Mouse (Mus musculus): ENCODE results near the gene Coro2a. TPM values are rescaled to one million over a fixed set of nuclear protein-coding genes. Genes with fewer than 3 reads are reported as not detected.
"Not testable (repeated sequence)": the region's sequence is repeated elsewhere in the genome, so short reads cannot be mapped to it uniquely, and the experiment has no call there.

Coro2a gene
- polyA plus RNA-seq, 1 experiment from 2014 or later = 14.4 TPM

GRCm38 (mm10) chr4:46590810-46591209 lies 11.2 kb downstream of the Coro2a start:
- no peak for ATAC-seq (ENCODE audit: low read depth)
- no peaks in the 10 kb centered on the region for H3K27me3 ChIP-seq
- H3K9ac ChIP-seq = no peak overlapping the region
- WGBS = 82% methylated on average over 4 of the region's 4 CpGs
- H3K4me2 ChIP-seq = no peak overlapping the region
- no peak overlapping the region for H3K4me3 ChIP-seq
- no peaks in the 10 kb centered on the region for H3K36me3 ChIP-seq
- no peak overlapping the region for H3K27ac ChIP-seq (replicated peaks)
- no peaks in the 10 kb centered on the region for H3K4me1 ChIP-seq (replicated peaks)
- H3K9me3 ChIP-seq = no peaks in the 10 kb centered on the region

- Histone ChIP-seq H3K4me2 (no peak overlapping the region), H3K4me3 (no peak overlapping the region), H3K36me3 (no peaks in the 10 kb centered on the region), H3K27me3 (no peaks in the 10 kb centered on the region), H3K9ac (no peak overlapping the region), H3K9me3 (no peaks in the 10 kb centered on the region), H3K27ac (replicated peaks) (no peak overlapping the region), H3K4me1 (replicated peaks) (no peaks in the 10 kb centered on the region)
- 56% methylated on average over 5 of the region's 5 CpGs for WGBS
- no peak for ATAC-seq (ENCODE audit: low read depth)
Observed at GRCm38 (mm10) chr4:46589946-46590684, 11.9 kb downstream of the Coro2a start.

GRCm38 (mm10) chr4:46589151-46589550 lies 12.9 kb downstream of the Coro2a start:
- 93% methylated on average over 8 of the region's 8 CpGs for WGBS
- H3K4me1 ChIP-seq (replicated peaks) = no peaks in the 10 kb centered on the region
- H3K27ac ChIP-seq (replicated peaks) = no peak overlapping the region
- H3K36me3 ChIP-seq = no peaks in the 10 kb centered on the region
- no peak overlapping the region for H3K4me2 ChIP-seq
- H3K9me3 ChIP-seq = no peaks in the 10 kb centered on the region
- no peaks in the 10 kb centered on the region for H3K27me3 ChIP-seq
- H3K9ac ChIP-seq = no peak overlapping the region
- ATAC-seq (ENCODE audit: low read depth) = no peak
- H3K4me3 ChIP-seq = no peak overlapping the region

- H3K27me3 ChIP-seq = no peaks in the 10 kb centered on the region
- no peaks in the 10 kb centered on the region for H3K36me3 ChIP-seq
- no peaks in the 10 kb centered on the region for H3K4me1 ChIP-seq (replicated peaks)
- no peak for ATAC-seq (ENCODE audit: low read depth)
- no peak overlapping the region for H3K4me2 ChIP-seq
- H3K27ac ChIP-seq (replicated peaks) = 0 out of 2 replicates have a peak overlapping the region, but pooled peaks have one; percentile 28
- H3K9me3 ChIP-seq = peaks cover 2% of the 10 kb centered on the region; the same call in 1 of the 2 replicates
- no peak overlapping the region for H3K4me3 ChIP-seq
- H3K9ac ChIP-seq = no peak overlapping the region
- WGBS = 81% methylated on average over 4 of the region's 4 CpGs
Observed at GRCm38 (mm10) chr4:46586473-46586872, 15.5 kb downstream of the Coro2a start.

- no peak overlapping the region for H3K9ac ChIP-seq
- WGBS = 72% methylated on average over 8 of the region's 8 CpGs
- no peak for ATAC-seq (ENCODE audit: low read depth)
- peaks cover 8% of the 10 kb centered on the region; the same call in 1 of the 2 replicates for H3K9me3 ChIP-seq
- no peak overlapping the region for H3K4me3 ChIP-seq
- H3K4me1 ChIP-seq (replicated peaks) = no peaks in the 10 kb centered on the region
- H3K4me2 ChIP-seq = no peak overlapping the region
- H3K27ac ChIP-seq (replicated peaks) = no peak overlapping the region
- H3K27me3 ChIP-seq = no peaks in the 10 kb centered on the region
- H3K36me3 ChIP-seq = no peaks in the 10 kb centered on the region
Observed at GRCm38 (mm10) chr4:46585811-46586190, 16.2 kb downstream of the Coro2a start.

GRCm38 (mm10) chr4:46585041-46585810 lies 16.8 kb downstream of the Coro2a start:
- Histone ChIP-seq H3K9me3 (peaks cover 10% of the 10 kb centered on the region; the same call in 1 of the 2 replicates), H3K36me3 (no peaks in the 10 kb centered on the region), H3K27ac (replicated peaks) (no peak overlapping the region), H3K4me1 (replicated peaks) (no peaks in the 10 kb centered on the region), H3K4me3 (no peak overlapping the region), H3K9ac (no peak overlapping the region), H3K27me3 (no peaks in the 10 kb centered on the region), H3K4me2 (no peak overlapping the region)
- no peak; the same call in 1 of the 2 replicates for ATAC-seq (ENCODE audit: low read depth)
- WGBS = 79% methylated on average over 13 of the region's 13 CpGs

- 67% methylated on average over 3 of the region's 3 CpGs for WGBS
- not testable (repeated sequence) for H3K27me3 ChIP-seq; H3K4me2 ChIP-seq; H3K4me3 ChIP-seq; H3K27ac ChIP-seq (replicated peaks); ATAC-seq (ENCODE audit: low read depth); H3K36me3 ChIP-seq; H3K4me1 ChIP-seq (replicated peaks); H3K9ac ChIP-seq
- peaks cover 10% of the 10 kb centered on the region; the same call in 1 of the 2 replicates for H3K9me3 ChIP-seq
Observed at GRCm38 (mm10) chr4:46584536-46584935, 17.5 kb downstream of the Coro2a start.

- 76% methylated on average over 2 of the region's 6 CpGs for WGBS
- peaks cover 10% of the 10 kb centered on the region; the same call in 1 of the 2 replicates for H3K9me3 ChIP-seq
Observed at GRCm38 (mm10) chr4:46584084-46584483, 17.9 kb downstream of the Coro2a start.

GRCm38 (mm10) chr4:46582024-46582423 lies 20.0 kb downstream of the Coro2a start:
- not testable (repeated sequence) for H3K27me3 ChIP-seq; H3K4me2 ChIP-seq; H3K9ac ChIP-seq; ATAC-seq (ENCODE audit: low read depth); H3K4me1 ChIP-seq (replicated peaks); H3K36me3 ChIP-seq; H3K4me3 ChIP-seq; H3K27ac ChIP-seq (replicated peaks)
- 89% methylated on average over 9 of the region's 9 CpGs for WGBS
- peaks cover 15% of the 10 kb centered on the region; the same call in 1 of the 2 replicates for H3K9me3 ChIP-seq

More at GRCm38 (mm10) chr4:46584084-46584483, 17.9 kb downstream of the Coro2a start:
- not testable (repeated sequence) for H3K27ac ChIP-seq (replicated peaks); H3K9ac ChIP-seq; H3K27me3 ChIP-seq; H3K36me3 ChIP-seq; H3K4me2 ChIP-seq; H3K4me1 ChIP-seq (replicated peaks); ATAC-seq (ENCODE audit: low read depth); H3K4me3 ChIP-seq

- WGBS = 94% methylated on average over 22 of the region's 22 CpGs
Observed at GRCm38 (mm10) chr4:46581577-46581976, 20.4 kb downstream of the Coro2a start.

GRCm38 (mm10) chr4:46580799-46581243 lies 21.2 kb downstream of the Coro2a start:
- not testable (repeated sequence) for H3K27me3 ChIP-seq; H3K4me2 ChIP-seq; H3K9ac ChIP-seq; H3K4me1 ChIP-seq (replicated peaks); ATAC-seq (ENCODE audit: low read depth); H3K4me3 ChIP-seq; H3K27ac ChIP-seq (replicated peaks); H3K36me3 ChIP-seq
- peaks cover 18% of the 10 kb centered on the region; the same call in 1 of the 2 replicates for H3K9me3 ChIP-seq
- 88% methylated on average over 15 of the region's 15 CpGs for WGBS

More at GRCm38 (mm10) chr4:46581577-46581976, 20.4 kb downstream of the Coro2a start:
- not testable (repeated sequence) for ATAC-seq (ENCODE audit: low read depth); H3K9ac ChIP-seq; H3K36me3 ChIP-seq; H3K4me2 ChIP-seq; H3K4me1 ChIP-seq (replicated peaks); H3K4me3 ChIP-seq; H3K27ac ChIP-seq (replicated peaks); H3K27me3 ChIP-seq
- H3K9me3 ChIP-seq = peaks cover 16% of the 10 kb centered on the region; the same call in 1 of the 2 replicates

GRCm38 (mm10) chr4:46578796-46579346 lies 23.1 kb downstream of the Coro2a start:
- H3K9me3 ChIP-seq = peaks cover 18% of the 10 kb centered on the region; the same call in 1 of the 2 replicates
- not testable (repeated sequence) for H3K27me3 ChIP-seq; H3K4me1 ChIP-seq (replicated peaks); H3K27ac ChIP-seq (replicated peaks); H3K4me2 ChIP-seq; ATAC-seq (ENCODE audit: low read depth); H3K4me3 ChIP-seq; H3K36me3 ChIP-seq; H3K9ac ChIP-seq
- WGBS = 81% methylated on average over 8 of the region's 8 CpGs
